Mouse (Mus musculus) liver, adult 2 months (tissue): ENCODE results near the gene Cabp1. TPM values are rescaled to one million over a fixed set of nuclear protein-coding genes. Genes with fewer than 3 reads are reported as not detected.

Source experiments
- DNase-seq: peaks from one replicate; pipeline ENCODE4 v3.0.0-alpha.2; 2011; ENCODE audit warnings: low read depth, low spot score; ENCODE audit errors: extremely low read depth
- H3K27ac ChIP-seq: fragments of 200-500 bp; replicated peaks from 2 replicates; pipeline ENCODE4 v1.5.1; 2012; ENCODE audit warnings: low read depth, mild to moderate bottlenecking, control low read depth, inconsistent platforms, low read length; ENCODE audit not compliant: insufficient read depth
- H3K27me3 ChIP-seq: fragments of 200-500 bp; 2 replicates; pipeline ENCODE4 v1.6.1; 2012; ENCODE audit warnings: mild to moderate bottlenecking, moderate library complexity, low read length, inconsistent platforms; ENCODE audit not compliant: control insufficient read depth, insufficient read depth
- H3K36me3 ChIP-seq: fragments of 200-500 bp; 2 replicates; pipeline ENCODE4 v1.6.1; 2012; ENCODE audit warnings: low read length, inconsistent platforms; ENCODE audit not compliant: control insufficient read depth, insufficient read depth
- H3K4me1 ChIP-seq: fragments of 200-500 bp; 2 replicates; pipeline ENCODE4 v1.6.1; 2011; ENCODE audit warnings: low read length; ENCODE audit not compliant: control insufficient read depth, insufficient read depth
- H3K4me3 ChIP-seq: fragments of 200-500 bp; 2 replicates; pipeline ENCODE4 v1.5.1; 2011; ENCODE audit warnings: low read depth, mild to moderate bottlenecking, control low read depth, low read length, moderate library complexity; ENCODE audit not compliant: insufficient read depth
- H3K79me2 ChIP-seq: fragments of 200-500 bp; 2 replicates; pipeline ENCODE4 v1.6.1; 2012; ENCODE audit warnings: inconsistent platforms, mild to moderate bottlenecking, low read length, moderate library complexity; ENCODE audit not compliant: control insufficient read depth, insufficient read depth
- H3K9ac ChIP-seq: fragments of 200-500 bp; 2 replicates; pipeline ENCODE4 v1.6.1; 2012; ENCODE audit warnings: low read depth, mild to moderate bottlenecking, control low read depth, inconsistent platforms, low read length
- CTCF ChIP-seq: fragments of 200-500 bp; IDR thresholded peaks from 2 replicates; pipeline ENCODE4 v1.5.1; 2011; ENCODE audit warnings: low read depth, low read length, control low read depth
- POLR2A ChIP-seq: fragments of 200-500 bp; IDR thresholded peaks from 2 replicates; pipeline ENCODE4 v1.6.1; 2011; ENCODE audit warnings: low read length, control low read depth; ENCODE audit not compliant: insufficient read depth; ENCODE audit errors: extremely low read depth
- WGBS: fragments of 180-500 bp; shearing (Covaris S2); methylation state at CpG from one replicate; pipeline ENCODE4 v1.1.7; 2018; 5-methylcytosine and 5-hydroxymethylcytosine counted together
- polyA plus RNA-seq: library from polyadenylated mRNA; depleted of rRNA; stranded (reverse); fragments of >200 nt; gene quantifications from 2 replicates; pipeline ENCODE4 v1.2.3, GENCODE M21; 2012
- total RNA-seq: library from RNA; depleted of rRNA; stranded (reverse); fragments of >200 nt; gene quantifications from 2 replicates; pipeline ENCODE4 v1.2.3, GENCODE M21; 2014

The Cabp1 gene
- total and polyA plus RNA-seq, 2 experiments = 0.07 to 0.09 TPM

GRCm38 (mm10) chr5:115214864-115215263 lies 20.7 kb upstream of the Cabp1 start:
- DNase-seq = no peak
- Histone ChIP-seq H3K79me2 (no peaks in the 10 kb centered on the region), H3K27ac (no peak overlapping the region), H3K9ac (no peak overlapping the region), H3K27me3 (peaks cover 13% of the 10 kb centered on the region), H3K4me3 (peak overlapping the region; percentile 22; the same call in 1 of the 2 replicates), H3K36me3 (no peaks in the 10 kb centered on the region), H3K4me1 (no peaks in the 10 kb centered on the region)
- WGBS = 4% methylated on average over 17 of the region's 17 CpGs
- TF ChIP-seq POLR2A = no peak
- no peak for TF ChIP-seq CTCF

GRCm38 (mm10) chr5:115212861-115213260 lies 18.7 kb upstream of the Cabp1 start:
- Histone ChIP-seq H3K36me3 (no peaks in the 10 kb centered on the region), H3K4me3 (no peak overlapping the region), H3K27ac (no peak overlapping the region), H3K79me2 (no peaks in the 10 kb centered on the region), H3K4me1 (no peaks in the 10 kb centered on the region), H3K27me3 (peaks cover 13% of the 10 kb centered on the region), H3K9ac (no peak overlapping the region)
- TF ChIP-seq CTCF = no peak
- no peak for TF ChIP-seq POLR2A
- 64% methylated on average over 4 of the region's 4 CpGs for WGBS
- DNase-seq = no peak

DNA sequence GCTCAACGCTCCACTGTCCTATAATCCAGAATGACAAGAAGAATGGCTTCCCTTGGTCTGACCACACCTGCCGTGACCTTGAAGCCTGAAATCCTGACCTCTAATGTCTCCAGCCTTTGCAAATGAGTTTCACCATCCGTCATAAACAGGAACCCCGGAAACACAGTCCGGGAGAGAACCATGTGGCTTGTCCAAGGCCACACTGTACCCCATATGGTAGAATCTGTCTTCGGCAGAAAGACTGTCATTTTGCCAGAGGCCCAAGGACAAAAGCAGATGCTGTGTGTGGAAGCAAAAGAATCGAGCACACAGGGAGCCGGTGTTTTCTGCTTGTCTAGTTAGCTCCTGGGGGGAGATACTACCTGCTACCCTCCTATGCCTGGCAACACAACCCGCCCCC lies 18.3 kb upstream of the Cabp1 start:
- H3K36me3 ChIP-seq = no peaks in the 10 kb centered on the region
- peaks cover 13% of the 10 kb centered on the region for H3K27me3 ChIP-seq
- no peaks in the 10 kb centered on the region for H3K4me1 ChIP-seq
- no peaks in the 10 kb centered on the region for H3K79me2 ChIP-seq
- whole genome bisulfite sequencing = 84% methylated on average over 9 of the region's 9 CpGs
- TF ChIP-seq CTCF (no peak), POLR2A (no peak)
- no peak overlapping the region for H3K4me3 ChIP-seq
- H3K9ac ChIP-seq = no peak overlapping the region
- no peak overlapping the region for H3K27ac ChIP-seq
- DNase-seq = no peak

DNA sequence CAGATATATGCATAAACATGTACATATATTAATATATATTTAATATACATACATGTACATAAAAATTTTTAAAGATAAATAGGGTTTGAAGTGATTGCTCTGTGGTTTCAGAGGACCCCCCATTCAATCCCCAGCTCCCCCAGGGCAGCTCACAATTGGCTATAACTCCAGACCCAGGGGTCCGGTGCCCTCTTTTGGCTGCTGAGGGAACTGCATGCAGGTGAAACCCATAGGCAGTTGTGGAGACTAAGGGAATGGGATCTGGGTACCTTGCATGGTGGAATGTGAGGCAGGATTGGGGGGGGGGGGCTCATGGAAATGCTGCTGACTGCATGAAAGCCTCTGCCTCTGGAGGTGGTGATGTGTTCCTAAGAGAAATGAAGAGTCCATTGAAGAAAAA lies 16.2 kb upstream of the Cabp1 start:
- H3K27ac ChIP-seq = no peak overlapping the region
- no peak overlapping the region for H3K4me3 ChIP-seq
- H3K9ac ChIP-seq = no peak overlapping the region
- DNase-seq = no peak
- no peaks in the 10 kb centered on the region for H3K79me2 ChIP-seq
- 14% methylated on average over 1 of the region's 1 CpGs for WGBS
- no peak for TF ChIP-seq POLR2A
- TF ChIP-seq CTCF = peak; percentile 79
- peaks cover 7% of the 10 kb centered on the region for H3K27me3 ChIP-seq
- no peaks in the 10 kb centered on the region for H3K36me3 ChIP-seq
- H3K4me1 ChIP-seq = no peaks in the 10 kb centered on the region

GRCm38 (mm10) chr5:115208601-115209000 lies 14.4 kb upstream of the Cabp1 start:
- TF ChIP-seq CTCF (no peak), POLR2A (no peak)
- Histone ChIP-seq H3K27me3 (peaks cover 9% of the 10 kb centered on the region; the same call in 1 of the 2 replicates), H3K27ac (no peak overlapping the region), H3K36me3 (no peaks in the 10 kb centered on the region), H3K4me1 (peaks cover 7% of the 10 kb centered on the region; the same call in 1 of the 2 replicates), H3K79me2 (no peaks in the 10 kb centered on the region), H3K4me3 (no peak overlapping the region), H3K9ac (no peak overlapping the region)
- DNase-seq = no peak
- 75% methylated on average over 5 of the region's 5 CpGs for WGBS

- no peak for DNase-seq
Measured at GRCm38 (mm10) chr5:115207892-115208291, 13.7 kb upstream of the Cabp1 start.

More at GRCm38 (mm10) chr5:115207892-115208291, 13.7 kb upstream of the Cabp1 start:
- Histone ChIP-seq H3K79me2 (no peaks in the 10 kb centered on the region), H3K36me3 (no peaks in the 10 kb centered on the region), H3K4me3 (no peak overlapping the region), H3K4me1 (peaks cover 7% of the 10 kb centered on the region; the same call in 1 of the 2 replicates), H3K27ac (no peak overlapping the region), H3K9ac (no peak overlapping the region), H3K27me3 (peaks cover 9% of the 10 kb centered on the region; the same call in 1 of the 2 replicates)
- TF ChIP-seq POLR2A (no peak), CTCF (no peak)
- 26% methylated on average over 12 of the region's 16 CpGs for WGBS
